Mouse (Mus musculus): ENCODE measurements around the gene Cox10. TPM values are rescaled to one million over a fixed set of nuclear protein-coding genes. Genes with fewer than 3 reads are reported as not detected.

The Cox10 gene
- total RNA-seq, 2 experiments from 2014 or later: 0.08 to 1.7 TPM

- peak; percentile 57 for ATAC-seq (replicated peaks; ENCODE audit: low FRiP score, poor library complexity, severe bottlenecking)
Observed at GRCm38 (mm10) chr11:63968388-63969035, 110.8 kb downstream of the Cox10 start.

GRCm38 (mm10) chr11:63967641-63968387 lies 111.5 kb downstream of the Cox10 start:
- no peak for ATAC-seq (replicated peaks; ENCODE audit: low FRiP score, poor library complexity, severe bottlenecking)

GRCm38 (mm10) chr11:63965437-63965836 lies 113.8 kb downstream of the Cox10 start:
- ATAC-seq (replicated peaks; ENCODE audit: low FRiP score, poor library complexity, severe bottlenecking): no peak

- no peak for ATAC-seq (replicated peaks; ENCODE audit: low FRiP score, poor library complexity, severe bottlenecking)
Observed at GRCm38 (mm10) chr11:63957207-63957606, 122.1 kb downstream of the Cox10 start.

GRCm38 (mm10) chr11:63956748-63957147 lies 122.5 kb downstream of the Cox10 start:
- ATAC-seq (replicated peaks; ENCODE audit: low FRiP score, poor library complexity, severe bottlenecking): no peak

GRCm38 (mm10) chr11:63953887-63954286 lies 125.4 kb downstream of the Cox10 start:
- no peak for ATAC-seq (replicated peaks; ENCODE audit: low FRiP score, poor library complexity, severe bottlenecking)

- ATAC-seq (replicated peaks; ENCODE audit: low FRiP score, poor library complexity, severe bottlenecking): no peak
Observed at GRCm38 (mm10) chr11:63952743-63953191, 126.5 kb downstream of the Cox10 start.

- peak; percentile 66; the same call in 1 of the 2 replicates for ATAC-seq (replicated peaks; ENCODE audit: low FRiP score, poor library complexity, severe bottlenecking)
Observed at GRCm38 (mm10) chr11:63951831-63952631, 127.2 kb downstream of the Cox10 start.

GRCm38 (mm10) chr11:63948371-63948770 lies 130.9 kb downstream of the Cox10 start:
- no peak for ATAC-seq (replicated peaks; ENCODE audit: low FRiP score, poor library complexity, severe bottlenecking)

- no peak for ATAC-seq (replicated peaks; ENCODE audit: low FRiP score, poor library complexity, severe bottlenecking)
Observed at GRCm38 (mm10) chr11:63947024-63947423, 132.2 kb downstream of the Cox10 start.

GRCm38 (mm10) chr11:63943947-63944346 lies 135.3 kb downstream of the Cox10 start:
- no peak for ATAC-seq (replicated peaks; ENCODE audit: low FRiP score, poor library complexity, severe bottlenecking)

- no peak for ATAC-seq (replicated peaks; ENCODE audit: low FRiP score, poor library complexity, severe bottlenecking)
Observed at GRCm38 (mm10) chr11:63943268-63943890, 135.9 kb downstream of the Cox10 start.

- ATAC-seq (replicated peaks; ENCODE audit: low FRiP score, poor library complexity, severe bottlenecking): no peak
Observed at GRCm38 (mm10) chr11:63942177-63942576, 137.1 kb downstream of the Cox10 start.

- ATAC-seq (replicated peaks; ENCODE audit: low FRiP score, poor library complexity, severe bottlenecking): no peak
Observed at GRCm38 (mm10) chr11:63936641-63937040, 142.6 kb downstream of the Cox10 start.

- ATAC-seq (replicated peaks; ENCODE audit: low FRiP score, poor library complexity, severe bottlenecking): no peak
Observed at GRCm38 (mm10) chr11:63926901-63927300, 152.4 kb downstream of the Cox10 start.

- ATAC-seq (replicated peaks; ENCODE audit: low FRiP score, poor library complexity, severe bottlenecking): no peak
Observed at GRCm38 (mm10) chr11:63925161-63925582, 154.1 kb downstream of the Cox10 start.

GRCm38 (mm10) chr11:63924286-63924930 lies 154.9 kb downstream of the Cox10 start:
- no peak for ATAC-seq (replicated peaks; ENCODE audit: low FRiP score, poor library complexity, severe bottlenecking)

- no peak for ATAC-seq (replicated peaks; ENCODE audit: low FRiP score, poor library complexity, severe bottlenecking)
Observed at GRCm38 (mm10) chr11:63923386-63923785, 155.9 kb downstream of the Cox10 start.

GRCm38 (mm10) chr11:63922091-63922621 lies 157.1 kb downstream of the Cox10 start, which contains the start of gene Hs3st3b1:
TSS of gene Hs3st3b1 (minus strand) at chr11:63922290.
- ATAC-seq (replicated peaks; ENCODE audit: low FRiP score, poor library complexity, severe bottlenecking): no peak
